Mouse (Mus musculus) C2C12 (cell line): Measurements from ENCODE around the gene Vstm2a. TPM values are rescaled to one million over a fixed set of nuclear protein-coding genes. Genes with fewer than 3 reads are reported as not detected.
A peak's percentile ranks its signal among the peaks of the same experiment; 100 is the strongest.

Experiments used
- H3K27me3 ChIP-seq: one replicate; pipeline ENCODE4 v1.6.1; 2011; ENCODE audit not compliant: control insufficient read depth, insufficient read depth, insufficient read length
- H3K36me3 ChIP-seq: one replicate; pipeline ENCODE4 v1.6.1; 2011; ENCODE audit not compliant: control insufficient read depth, insufficient read depth
- H3K4me3 ChIP-seq: one replicate; pipeline ENCODE4 v1.5.1; 2011; ENCODE audit warnings: mild to moderate bottlenecking, control low read depth; ENCODE audit not compliant: poor library complexity, insufficient read depth, severe bottlenecking
- H3K79me2 ChIP-seq: one replicate; pipeline ENCODE4 v1.6.1; 2011; ENCODE audit not compliant: control insufficient read depth, insufficient read depth
- H3K79me3 ChIP-seq: one replicate; pipeline ENCODE4 v1.6.1; 2011; ENCODE audit warnings: low read depth, control low read depth
- H3ac ChIP-seq: one replicate; pipeline ENCODE3; 2011; ENCODE audit warnings: low read depth; ENCODE audit not compliant: control insufficient read depth, insufficient read length
- CEBPB ChIP-seq: IDR thresholded peaks from one replicate; pipeline ENCODE4 v1.6.1; 2011; ENCODE audit warnings: low read depth, mild to moderate bottlenecking, control low read depth, moderate library complexity
- CTCF ChIP-seq: IDR thresholded peaks from one replicate; pipeline ENCODE4 v1.5.1; 2011; ENCODE audit not compliant: control insufficient read depth, insufficient read depth, insufficient read length
- FOSL1 ChIP-seq: IDR thresholded peaks from one replicate; pipeline ENCODE4 v1.8.0; 2011; ENCODE audit warnings: mild to moderate bottlenecking, low read length; ENCODE audit not compliant: poor library complexity, insufficient read depth, severe bottlenecking
- MAX ChIP-seq: IDR thresholded peaks from one replicate; pipeline ENCODE4 v1.6.1; 2011; ENCODE audit warnings: mild to moderate bottlenecking, control low read depth
- MYOD1 ChIP-seq: IDR thresholded peaks from one replicate; pipeline ENCODE4 v1.6.1; 2011; ENCODE audit warnings: low read depth; ENCODE audit not compliant: control insufficient read depth, insufficient read length
- MYOG ChIP-seq: IDR thresholded peaks from one replicate; pipeline ENCODE4 v1.6.1; 2011; ENCODE audit not compliant: control insufficient read depth, insufficient read length; ENCODE audit errors: extremely low read depth
- USF1 ChIP-seq: IDR thresholded peaks from one replicate; pipeline ENCODE4 v1.6.1; 2011; ENCODE audit warnings: low read depth, mild to moderate bottlenecking, control low read depth, moderate library complexity
- polyA plus RNA-seq: library from polyadenylated mRNA; unstranded; fragments of >200 nt; fragmentation: generic; extraction: Trizol; gene quantifications from one replicate; pipeline ENCODE4 v1.2.1, GENCODE M21; 2012; ENCODE audit warnings: missing spikeins

Vstm2a gene
- polyA plus RNA-seq, 1 experiment: not detected

GRCm38 (mm10) chr11:16403627-16404026 is 146.1 kb downstream of the Vstm2a start:
- no peaks in the 10 kb centered on the region for H3K79me2 ChIP-seq
- H3K79me3 ChIP-seq: no peaks in the 10 kb centered on the region
- H3K36me3 ChIP-seq: no peaks in the 10 kb centered on the region
- TF ChIP-seq CEBPB: no peak
- TF ChIP-seq USF1: no peak
- no peak for TF ChIP-seq CTCF
- no peak for TF ChIP-seq MYOD1
- TF ChIP-seq MAX: no peak
- TF ChIP-seq MYOG: no peak
- no peak for TF ChIP-seq FOSL1
- H3K27me3 ChIP-seq: no peaks in the 10 kb centered on the region
- no peak overlapping the region for H3ac ChIP-seq
- H3K4me3 ChIP-seq: no peak overlapping the region

GRCm38 (mm10) chr11:16411736-16412135 is 154.2 kb downstream of the Vstm2a start:
- no peak for TF ChIP-seq CEBPB
- TF ChIP-seq CTCF: no peak
- no peak for TF ChIP-seq USF1
- TF ChIP-seq MAX: no peak
- no peak for TF ChIP-seq MYOD1
- TF ChIP-seq FOSL1: no peak
- TF ChIP-seq MYOG: no peak
- H3K79me3 ChIP-seq: no peaks in the 10 kb centered on the region
- no peaks in the 10 kb centered on the region for H3K27me3 ChIP-seq
- H3ac ChIP-seq: no peak overlapping the region
- no peak overlapping the region for H3K4me3 ChIP-seq
- H3K36me3 ChIP-seq: no peaks in the 10 kb centered on the region
- H3K79me2 ChIP-seq: no peaks in the 10 kb centered on the region

DNA sequence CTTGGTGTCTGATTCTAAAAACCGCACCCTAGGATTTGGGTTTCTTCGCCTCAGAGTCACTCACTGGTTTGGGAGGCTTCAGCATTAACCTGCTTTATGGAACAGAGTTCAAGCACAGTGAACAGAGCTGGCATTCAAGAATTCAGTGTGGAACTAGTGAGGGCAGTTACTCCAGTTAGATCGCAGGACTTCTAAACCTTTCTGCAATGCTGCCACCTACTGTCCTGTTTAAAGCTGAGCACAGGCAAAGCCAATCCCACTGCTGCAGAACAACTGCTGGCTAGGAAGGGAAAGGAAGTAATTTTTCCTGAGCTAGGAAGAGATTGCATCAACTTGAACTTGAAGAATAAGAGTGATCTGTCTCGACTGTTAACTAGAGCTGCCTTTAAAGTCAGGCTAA is 155.1 kb downstream of the Vstm2a start:
- Histone ChIP-seq H3K36me3 (no peaks in the 10 kb centered on the region), H3K79me3 (no peaks in the 10 kb centered on the region)
- TF ChIP-seq MYOD1: no peak
- no peak for TF ChIP-seq CEBPB
- TF ChIP-seq FOSL1: no peak
- TF ChIP-seq CTCF: peak; percentile 56
- no peak for TF ChIP-seq MAX

DNA sequence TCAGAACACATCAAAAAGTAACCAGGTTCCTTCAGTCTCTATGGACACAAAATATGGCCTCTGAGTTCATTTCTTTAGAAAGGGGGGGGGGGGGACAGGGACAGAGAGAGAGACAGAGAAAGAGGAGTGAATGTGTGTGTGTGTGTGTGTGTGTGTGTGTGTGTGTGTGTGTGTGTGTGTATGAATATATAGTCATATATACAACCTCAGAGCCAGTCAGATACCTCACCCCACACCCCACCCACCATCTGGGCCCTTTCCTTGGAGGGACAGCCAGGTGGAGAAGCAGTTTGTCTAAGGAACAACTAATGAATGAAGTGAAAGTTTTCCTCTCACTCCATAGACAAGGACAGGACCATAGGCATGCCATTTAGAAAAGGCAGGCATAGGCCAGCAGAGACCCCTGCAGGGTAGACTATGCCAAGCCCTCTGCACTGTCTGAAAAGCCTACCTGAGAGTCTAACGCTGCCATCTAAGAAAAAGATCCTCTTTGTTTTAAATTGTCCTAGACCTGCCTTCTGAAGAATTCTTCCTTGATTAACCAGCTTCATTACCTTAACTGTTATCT is 155.6 kb downstream of the Vstm2a start:
- TF ChIP-seq MYOD1 (no peak), MYOG (no peak), MAX (no peak), FOSL1 (no peak), CEBPB (no peak), USF1 (no peak), CTCF (no peak)
- H3K36me3 ChIP-seq: no peaks in the 10 kb centered on the region
- no peak overlapping the region for H3K4me3 ChIP-seq
- H3ac ChIP-seq: no peak overlapping the region
- H3K79me3 ChIP-seq: no peaks in the 10 kb centered on the region
- no peaks in the 10 kb centered on the region for H3K79me2 ChIP-seq
- H3K27me3 ChIP-seq: no peaks in the 10 kb centered on the region

More for the DNA sequence above, 155.1 kb downstream of the Vstm2a start:
- Histone ChIP-seq H3K4me3 (no peak overlapping the region), H3ac (no peak overlapping the region), H3K27me3 (no peaks in the 10 kb centered on the region), H3K79me2 (no peaks in the 10 kb centered on the region)

GRCm38 (mm10) chr11:16439548-16440251 is 182.2 kb downstream of the Vstm2a start:
- Histone ChIP-seq H3K4me3 (no peak overlapping the region), H3K79me2 (no peaks in the 10 kb centered on the region), H3K79me3 (no peaks in the 10 kb centered on the region), H3ac (no peak overlapping the region), H3K27me3 (no peaks in the 10 kb centered on the region), H3K36me3 (no peaks in the 10 kb centered on the region)
- TF ChIP-seq MAX: no peak
- no peak for TF ChIP-seq FOSL1
- no peak for TF ChIP-seq MYOG
- no peak for TF ChIP-seq CTCF
- no peak for TF ChIP-seq USF1
- TF ChIP-seq MYOD1: no peak
- TF ChIP-seq CEBPB: no peak
